18 mouse cellular contexts compared by ENCODE assay signal in the genomic region with DNA sequence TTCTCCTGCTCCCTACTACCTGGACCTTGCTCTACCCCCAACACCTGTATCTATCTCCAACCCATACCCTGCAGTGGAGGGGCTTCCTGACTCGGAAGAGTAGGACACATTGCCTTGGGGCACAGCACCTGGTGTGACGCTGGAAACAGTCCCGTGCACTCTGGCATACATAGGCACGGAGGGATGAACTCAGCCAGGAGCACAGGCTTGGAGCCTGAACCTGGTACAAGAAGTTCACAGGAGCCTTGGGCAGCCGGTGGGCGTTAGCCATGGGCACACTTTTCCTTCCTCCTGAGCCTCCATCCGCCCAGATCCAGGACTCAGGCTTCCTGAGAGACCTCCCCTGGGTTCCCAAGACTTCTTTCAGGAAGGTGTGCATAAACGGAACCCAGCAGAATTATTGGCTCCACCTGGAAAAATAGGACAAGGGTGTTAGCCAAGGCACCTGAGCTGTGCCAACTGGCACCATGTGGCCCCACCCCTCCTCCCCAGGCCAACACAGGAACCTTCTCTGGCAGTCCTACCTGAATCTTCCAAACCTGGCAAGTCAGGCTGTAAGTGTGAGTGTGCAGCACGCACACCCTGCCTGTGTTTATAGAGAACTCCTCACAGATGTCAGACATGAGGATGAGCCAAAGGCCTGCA. TPM values are rescaled to one million over a fixed set of nuclear protein-coding genes. Genes with fewer than 3 reads are reported as not detected.
DNase-seq lines count a peak whose midpoint lies in the region; ATAC-seq lines count a peak whose summit lies in the region.
"Had no signal": no experiment of that assay in that cellular context is flagged by ENCODE, and none has a peak within 500 bp of the region (broad histone marks: within the 10 kb centered on the region; RNA-seq: fewer than 3 reads in every experiment).

No protein-coding gene starts in this region.

- peak; percentile 59 for DNase-seq in kidney, adult 18-20 months
- no peak for DNase-seq in kidney, postnatal 10 days
- DNase-seq in cerebellum, adult 11-12 months: peak; percentile 92
- peak; percentile 85 to 86 for DNase-seq in cerebellum, postnatal 25 days
- DNase-seq in large intestine, adult 2 months (ENCODE audit: low read depth, low spot score): peak; percentile 67
- DNase-seq in left cerebral cortex, postnatal 25 days (ENCODE audit: low spot score in 2 of 2): no peak
- DNase-seq: adrenal gland, postnatal 25 days; heart, postnatal 4 days; left cerebral cortex, postnatal 4 days; liver, embryonic 13.5 days; retina, postnatal 1 day; right cerebral cortex, postnatal 4 days; thymus, postnatal 36 days had no signal

- intact Hi-C loops in left cerebral cortex, postnatal 25 days (cut with DNase I): loop anchor here (10.0 kb wide), 1 partner anchor 131 kb away; no protein-coding TSS in a partner anchor

- ATAC-seq in erythroblast, adult 5-6 weeks (replicated peaks; ENCODE audit: low FRiP score, poor library complexity, severe bottlenecking): no peak
- ATAC-seq: forebrain, embryonic 13.5 days; hindbrain, embryonic 16.5 days; intestine, postnatal 0 days; midbrain, embryonic 13.5 days had no signal

- 22% methylated on average over 9 of the region's 9 CpGs for WGBS in large intestine, adult 2 months

RNA-seq across cellular contexts. Expression of gene Hpcal1, which starts 26.5 kb away (rescaled TPM):
- polyA plus RNA-seq in large intestine, adult 2 months (2012; rRNA removed): 86.2 and 86.6 TPM in 2 replicates
- total RNA-seq in erythroblast, adult 5-6 weeks (2015; ENCODE audit: low replicate concordance): 23.8 and 30.3 TPM in 2 replicates
- total RNA-seq in erythroblast, adult 5-6 weeks (2017; ENCODE audit: low replicate concordance): 4.3 and 7.4 TPM in 2 replicates
- total RNA-seq in left cerebral cortex, postnatal 25 days (2021): 10 to 100 TPM; 98.4 to 99.2 TPM

Comparison
In these comparisons a context has a peak if more than half of its experiments do, and no peak if none do; other contexts are left out.
1. DNase-seq: peak in kidney, adult 18-20 months (single experiment), cerebellum, adult 11-12 months (single experiment), cerebellum, postnatal 25 days (2 of 2) and large intestine, adult 2 months (single experiment); none in kidney, postnatal 10 days (single experiment) and left cerebral cortex, postnatal 25 days (0 of 2).